Mouse (Mus musculus): ENCODE measurements at regions not wholly inside any gene's neighbourhood (a gene's known extent, or its start where the extent isn't known, plus 50 kb on each side); places are given as distances from the start of the nearest gene placed in this dataset.

- H3K9ac ChIP-seq (replicated peaks): no peak overlapping the region
- no peak overlapping the region for H3K4me2 ChIP-seq (replicated peaks)
- ATAC-seq (replicated peaks): no peak
- no peak overlapping the region for H3K27ac ChIP-seq (replicated peaks)
- no peaks in the 10 kb centered on the region for H3K4me1 ChIP-seq
- H3K4me3 ChIP-seq: no peak overlapping the region
- WGBS: 96% methylated on average over 1 of the region's 1 CpGs
- H3K9me3 ChIP-seq: no peaks in the 10 kb centered on the region
- no peaks in the 10 kb centered on the region for H3K36me3 ChIP-seq
- H3K27me3 ChIP-seq: no peaks in the 10 kb centered on the region
These were observed 56.8 kb downstream of the Odc1 start for GRCm38 (mm10) chr12:17601245-17602023.

- Histone ChIP-seq H3K9ac (replicated peaks) (no peak overlapping the region), H3K9me3 (no peaks in the 10 kb centered on the region), H3K4me2 (replicated peaks) (no peak overlapping the region), H3K27ac (replicated peaks) (no peak overlapping the region), H3K36me3 (no peaks in the 10 kb centered on the region), H3K4me1 (no peaks in the 10 kb centered on the region), H3K27me3 (no peaks in the 10 kb centered on the region), H3K4me3 (no peak overlapping the region)
- WGBS: 82% methylated on average over 2 of the region's 2 CpGs
- ATAC-seq (replicated peaks): no peak
These were observed 59.0 kb downstream of the Odc1 start for GRCm38 (mm10) chr12:17603576-17603975.

DNA sequence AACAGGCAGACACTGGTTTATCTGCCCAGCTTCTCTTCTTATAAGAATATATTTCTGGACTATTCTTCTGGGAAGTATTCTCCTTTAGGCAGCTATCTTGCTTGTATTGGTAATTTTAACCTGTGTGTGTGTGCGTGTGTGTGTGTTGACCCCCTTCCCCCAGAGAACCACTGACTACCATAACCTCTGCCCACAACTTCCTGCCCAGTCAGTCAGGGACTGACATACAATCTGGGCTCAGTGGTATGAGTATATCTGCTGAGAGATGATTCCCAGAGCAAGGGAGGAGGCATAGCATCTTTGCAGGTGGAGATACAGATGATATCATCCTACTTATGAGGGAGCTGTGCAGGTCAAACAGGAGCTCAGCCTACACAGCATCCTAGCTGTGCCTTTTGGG lies 65.8 kb downstream of the Odc1 start:
- no peak overlapping the region for H3K4me2 ChIP-seq (replicated peaks)
- H3K27me3 ChIP-seq: no peaks in the 10 kb centered on the region
- H3K9me3 ChIP-seq: no peaks in the 10 kb centered on the region
- H3K36me3 ChIP-seq: no peaks in the 10 kb centered on the region
- ATAC-seq (replicated peaks): no peak
- no peak overlapping the region for H3K4me3 ChIP-seq
- H3K4me1 ChIP-seq: no peaks in the 10 kb centered on the region
- H3K27ac ChIP-seq (replicated peaks): no peak overlapping the region
- 92% methylated on average over 1 of the region's 1 CpGs for WGBS
- H3K9ac ChIP-seq (replicated peaks): no peak overlapping the region

DNA sequence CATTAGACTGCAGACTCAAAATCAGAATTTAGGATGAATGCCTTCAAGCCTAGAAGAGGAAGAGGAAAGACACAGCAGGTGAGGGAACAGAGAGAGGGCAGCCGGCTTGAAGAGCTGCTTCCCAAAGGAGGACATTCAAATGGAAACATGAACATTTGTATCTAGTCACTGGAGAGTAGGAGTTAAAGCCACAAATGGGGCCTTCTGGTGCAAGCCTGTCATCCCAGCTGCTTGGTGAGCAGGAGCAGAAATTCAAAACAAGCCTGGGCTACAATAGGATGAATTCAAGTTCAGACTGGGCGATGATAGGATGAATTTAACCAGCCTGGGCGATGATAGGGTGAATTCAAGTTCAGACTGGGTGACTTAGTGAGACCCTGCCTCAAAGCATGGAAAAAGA lies 67.4 kb downstream of the Odc1 start:
- no peaks in the 10 kb centered on the region for H3K9me3 ChIP-seq
- H3K36me3 ChIP-seq: no peaks in the 10 kb centered on the region
- H3K4me1 ChIP-seq: no peaks in the 10 kb centered on the region
- no peak overlapping the region for H3K4me2 ChIP-seq (replicated peaks)
- H3K27me3 ChIP-seq: no peaks in the 10 kb centered on the region
- ATAC-seq (replicated peaks): no peak
- 89% methylated on average over 3 of the region's 3 CpGs for WGBS
- no peak overlapping the region for H3K4me3 ChIP-seq
- H3K27ac ChIP-seq (replicated peaks): no peak overlapping the region
- H3K9ac ChIP-seq (replicated peaks): no peak overlapping the region

- Histone ChIP-seq H3K4me2 (replicated peaks) (no peak overlapping the region), H3K27me3 (no peaks in the 10 kb centered on the region), H3K4me1 (peaks cover 15% of the 10 kb centered on the region), H3K9me3 (no peaks in the 10 kb centered on the region), H3K9ac (replicated peaks) (no peak overlapping the region), H3K36me3 (no peaks in the 10 kb centered on the region), H3K27ac (replicated peaks) (no peak overlapping the region), H3K4me3 (no peak overlapping the region)
- WGBS: 40% methylated on average over 2 of the region's 2 CpGs
- no peak for ATAC-seq (replicated peaks)
These were observed 72.4 kb upstream of the Hpcal1 start for GRCm38 (mm10) chr12:17618300-17618699.

DNA sequence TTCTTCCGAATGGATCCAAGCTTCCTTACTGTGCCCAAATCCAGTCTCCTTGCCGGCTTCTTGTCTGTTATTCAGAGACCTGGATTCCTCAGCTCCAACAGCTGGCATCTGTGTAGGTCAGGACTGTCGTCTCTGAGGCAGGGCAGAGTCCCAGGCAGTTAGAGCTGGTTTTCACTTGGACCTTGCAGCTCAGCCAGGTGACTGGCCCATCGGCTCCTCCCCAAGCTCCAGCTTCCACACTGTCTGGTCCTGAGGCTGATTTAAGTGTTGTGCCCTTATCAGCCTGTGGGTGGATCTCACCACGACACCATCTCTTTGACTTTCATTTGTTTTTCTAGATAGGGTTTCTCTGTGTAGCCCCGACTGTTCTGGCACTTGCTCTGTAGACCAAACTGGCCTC lies 70.4 kb upstream of the Hpcal1 start:
- Histone ChIP-seq H3K4me3 (no peak overlapping the region), H3K27ac (replicated peaks) (no peak overlapping the region), H3K9ac (replicated peaks) (no peak overlapping the region), H3K4me2 (replicated peaks) (no peak overlapping the region), H3K4me1 (peaks cover 15% of the 10 kb centered on the region), H3K36me3 (no peaks in the 10 kb centered on the region), H3K9me3 (no peaks in the 10 kb centered on the region), H3K27me3 (0 out of 2 replicates have a peak, but pooled peaks cover 3% of the 10 kb centered on the region)
- 60% methylated on average over 6 of the region's 6 CpGs for WGBS
- ATAC-seq (replicated peaks): no peak

DNA sequence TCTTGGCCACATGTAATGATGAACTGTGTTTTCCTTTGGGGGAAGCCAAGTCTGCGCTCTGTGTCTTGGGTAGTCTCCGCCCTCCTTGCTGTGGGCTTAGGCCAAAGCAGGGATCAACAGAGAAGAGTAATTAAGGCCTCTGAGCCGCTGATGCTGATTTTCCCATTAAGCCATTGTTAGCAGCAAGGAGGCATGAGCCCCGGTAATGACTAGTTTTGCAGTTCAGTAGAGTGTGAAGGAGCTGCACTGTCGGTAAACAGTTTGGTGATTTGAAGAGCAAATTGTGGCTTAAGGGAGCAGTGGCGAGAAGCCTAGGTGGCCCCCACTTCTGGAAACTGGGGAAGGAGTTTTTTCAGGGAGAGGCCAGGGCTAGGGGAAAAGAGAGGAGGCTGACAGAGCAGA lies 69.2 kb upstream of the Hpcal1 start:
- Histone ChIP-seq H3K4me2 (replicated peaks) (no peak overlapping the region), H3K27me3 (0 out of 2 replicates have a peak, but pooled peaks cover 3% of the 10 kb centered on the region), H3K36me3 (no peaks in the 10 kb centered on the region), H3K4me3 (no peak overlapping the region), H3K9me3 (no peaks in the 10 kb centered on the region), H3K9ac (replicated peaks) (no peak overlapping the region), H3K4me1 (peaks cover 15% of the 10 kb centered on the region), H3K27ac (replicated peaks) (no peak overlapping the region)
- ATAC-seq (replicated peaks): peak; percentile 82
- 8% methylated on average over 6 of the region's 6 CpGs for WGBS

GRCm38 (mm10) chr12:17622509-17623005 lies 68.1 kb upstream of the Hpcal1 start:
- Histone ChIP-seq H3K4me1 (peaks cover 15% of the 10 kb centered on the region), H3K9ac (replicated peaks) (no peak overlapping the region), H3K36me3 (no peaks in the 10 kb centered on the region), H3K27me3 (0 out of 2 replicates have a peak, but pooled peaks cover 3% of the 10 kb centered on the region), H3K27ac (replicated peaks) (no peak overlapping the region), H3K4me3 (no peak overlapping the region), H3K4me2 (replicated peaks) (no peak overlapping the region), H3K9me3 (no peaks in the 10 kb centered on the region)
- 14% methylated on average over 8 of the region's 8 CpGs for WGBS
- ATAC-seq (replicated peaks): no peak

- no peaks in the 10 kb centered on the region for H3K9me3 ChIP-seq
- WGBS: 13% methylated on average over 3 of the region's 3 CpGs
- H3K27me3 ChIP-seq: 0 out of 2 replicates have a peak, but pooled peaks cover 3% of the 10 kb centered on the region
- no peak overlapping the region for H3K27ac ChIP-seq (replicated peaks)
- no peak overlapping the region for H3K9ac ChIP-seq (replicated peaks)
- no peaks in the 10 kb centered on the region for H3K36me3 ChIP-seq
- H3K4me1 ChIP-seq: peaks cover 15% of the 10 kb centered on the region
- ATAC-seq (replicated peaks): no peak
- H3K4me3 ChIP-seq: no peak overlapping the region
- no peak overlapping the region for H3K4me2 ChIP-seq (replicated peaks)
These were observed 64.6 kb upstream of the Hpcal1 start for GRCm38 (mm10) chr12:17626043-17626442.

DNA sequence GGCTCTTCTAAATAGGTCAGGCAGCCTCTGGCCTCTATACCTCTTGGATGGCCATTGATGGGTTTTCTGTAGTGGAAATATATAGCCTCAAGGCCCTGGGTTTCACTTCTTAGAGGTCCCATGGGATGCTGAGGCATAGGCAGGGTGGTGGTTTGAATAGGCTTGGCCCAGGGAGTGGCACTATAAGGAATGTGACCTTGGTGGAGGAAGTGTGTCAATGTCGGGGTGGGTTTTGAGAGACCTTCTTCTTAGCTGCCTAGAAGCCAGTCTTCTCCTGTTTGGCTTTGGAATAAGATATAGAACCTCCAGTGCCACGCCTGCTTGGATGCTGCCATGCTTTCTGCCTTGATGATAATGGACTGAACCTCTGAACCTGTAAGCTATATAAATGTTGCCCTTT lies 59.5 kb upstream of the Hpcal1 start:
- Histone ChIP-seq H3K9ac (replicated peaks) (no peak overlapping the region), H3K36me3 (no peaks in the 10 kb centered on the region), H3K27me3 (no peaks in the 10 kb centered on the region), H3K27ac (replicated peaks) (no peak overlapping the region), H3K4me1 (0 out of 2 replicates have a peak, but pooled peaks cover under 1% of the 10 kb centered on the region), H3K4me3 (no peak overlapping the region), H3K4me2 (replicated peaks) (no peak overlapping the region), H3K9me3 (no peaks in the 10 kb centered on the region)
- WGBS: 93% methylated on average over 2 of the region's 2 CpGs
- no peak for ATAC-seq (replicated peaks)

- no peak overlapping the region for H3K27ac ChIP-seq (replicated peaks)
- no peak overlapping the region for H3K4me3 ChIP-seq
- ATAC-seq (replicated peaks): 0 out of 2 replicates have a peak, but pooled peaks have one; percentile 55
- H3K9me3 ChIP-seq: no peaks in the 10 kb centered on the region
- H3K27me3 ChIP-seq: no peaks in the 10 kb centered on the region
- 0 out of 2 replicates have a peak, but pooled peaks cover 7% of the 10 kb centered on the region for H3K4me1 ChIP-seq
- no peak overlapping the region for H3K4me2 ChIP-seq (replicated peaks)
- H3K9ac ChIP-seq (replicated peaks): no peak overlapping the region
- WGBS: 49% methylated on average over 8 of the region's 8 CpGs
- no peaks in the 10 kb centered on the region for H3K36me3 ChIP-seq
These were observed 54.5 kb upstream of the Hpcal1 start for GRCm38 (mm10) chr12:17636146-17636545.

DNA sequence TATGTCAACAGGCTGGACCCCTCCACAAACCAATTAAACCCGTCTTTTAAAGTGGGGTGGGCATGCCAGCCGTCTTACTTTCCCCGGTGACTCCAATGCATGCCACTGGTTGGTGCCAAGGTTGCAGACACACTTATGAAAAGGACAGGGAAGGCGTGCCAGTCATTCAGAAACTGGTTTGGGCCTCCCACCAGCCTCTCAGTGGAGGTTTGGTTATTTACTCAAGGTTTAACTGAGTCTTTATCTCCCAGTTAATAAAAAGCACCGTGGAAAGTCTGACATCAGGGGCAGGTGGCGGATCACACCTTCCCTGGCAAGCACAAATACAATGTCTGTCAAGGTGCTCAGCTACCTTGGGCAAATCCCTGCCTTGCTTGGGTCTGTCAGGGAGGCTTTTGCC lies 54.1 kb upstream of the Hpcal1 start:
- 0 out of 2 replicates have a peak, but pooled peaks have one; percentile 46 for ATAC-seq (replicated peaks)
- Histone ChIP-seq H3K9me3 (no peaks in the 10 kb centered on the region), H3K4me1 (0 out of 2 replicates have a peak, but pooled peaks cover 7% of the 10 kb centered on the region), H3K36me3 (no peaks in the 10 kb centered on the region), H3K9ac (replicated peaks) (no peak overlapping the region), H3K4me3 (no peak overlapping the region), H3K27me3 (no peaks in the 10 kb centered on the region), H3K4me2 (replicated peaks) (no peak overlapping the region), H3K27ac (replicated peaks) (no peak overlapping the region)
- WGBS: 62% methylated on average over 6 of the region's 6 CpGs

Data from forebrain, embryonic 15.5 days (tissue).